Mouse (Mus musculus): ENCODE measurements around the gene Olfr376.

The Olfr376 gene

DNA sequence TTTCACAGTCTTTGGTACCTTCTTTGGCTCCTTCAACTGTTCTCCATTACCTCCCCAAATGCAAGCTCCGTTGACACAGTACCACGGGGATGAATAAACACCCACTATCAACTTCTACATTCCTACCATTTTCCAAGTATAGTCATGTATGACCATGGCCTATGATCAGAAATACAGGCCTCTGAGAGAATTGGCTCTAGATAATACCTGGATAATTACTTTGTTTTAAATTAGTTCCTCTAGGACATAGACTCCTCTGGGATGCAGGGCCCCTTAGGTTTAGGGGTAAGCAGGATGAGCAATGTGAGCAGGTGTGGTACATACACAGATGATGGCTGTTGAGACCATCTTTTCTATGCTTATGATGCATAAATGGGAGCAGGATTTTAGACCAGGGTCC lies at the start of gene Olfr376:
TSS of gene Olfr376 (plus strand) at position 301 of the 400 bp plus-strand sequence.
- DNase-seq (ENCODE audit: low spot score in 2 of 2): no peak

DNA sequence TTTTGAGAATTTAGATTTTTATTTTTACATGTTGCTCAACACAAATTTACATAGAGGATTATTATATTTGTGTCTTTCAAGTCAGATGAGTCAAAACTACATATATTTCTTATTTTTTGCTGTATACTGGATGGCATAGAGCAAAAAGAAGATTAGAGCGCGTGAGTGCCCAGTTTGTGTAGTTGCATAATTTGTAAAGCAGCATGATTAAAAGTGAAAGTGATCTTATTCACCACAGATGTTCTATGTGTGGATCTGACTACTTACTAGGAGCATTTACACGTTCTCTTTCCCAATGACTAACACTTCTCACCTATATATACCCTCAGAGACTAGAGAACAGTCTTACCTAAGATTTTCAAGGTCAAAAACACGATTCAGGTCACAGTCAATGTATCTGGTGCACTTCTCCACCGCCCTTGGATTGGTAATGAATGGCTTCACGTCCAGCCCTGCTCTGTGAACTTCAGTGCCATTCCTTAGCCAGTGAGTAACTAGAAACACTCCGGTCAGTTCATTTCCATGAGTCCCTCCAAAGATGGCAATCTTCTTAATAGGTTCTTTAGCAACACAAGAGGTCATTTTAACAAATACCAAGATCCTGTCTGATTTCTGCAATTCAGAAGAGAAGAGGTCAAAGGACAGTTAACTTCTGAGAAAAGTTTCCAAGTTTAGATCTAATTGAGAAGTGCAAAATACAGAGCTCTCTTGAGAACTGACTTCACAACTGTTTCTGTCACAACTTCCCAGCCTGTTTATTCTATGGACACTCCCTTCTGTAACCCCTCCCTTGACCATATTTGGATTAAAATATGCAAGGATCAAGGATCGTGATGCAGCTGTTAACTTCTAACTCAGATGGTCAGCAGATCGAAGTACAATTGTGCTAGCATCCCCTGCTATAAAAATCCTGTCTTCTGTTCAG lies 46.9 kb upstream of the Olfr376 start:
- no peak for DNase-seq (ENCODE audit: low spot score in 2 of 2)

DNA sequence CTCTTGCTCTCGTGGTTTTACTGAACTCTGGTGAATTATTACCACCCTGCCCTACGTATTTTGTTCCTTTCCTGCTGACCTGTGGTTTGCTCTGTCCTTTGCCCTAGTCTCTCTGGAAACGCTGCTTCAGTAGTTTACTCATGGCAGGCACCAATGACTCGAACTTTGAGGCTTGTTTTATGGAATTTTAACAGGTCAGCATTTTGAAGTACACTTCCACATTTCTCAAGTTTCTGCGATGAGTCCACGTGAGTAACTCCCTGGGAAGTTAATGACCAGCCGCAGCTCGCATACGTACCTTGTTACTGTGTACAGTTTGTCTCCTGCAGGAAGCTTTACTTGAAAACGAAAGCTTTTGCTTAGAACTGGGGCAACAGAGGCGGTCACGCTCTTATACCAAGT lies 44.6 kb upstream of the Olfr376 start:
- DNase-seq (ENCODE audit: low spot score in 2 of 2): peak; percentile 21 to 23

DNA sequence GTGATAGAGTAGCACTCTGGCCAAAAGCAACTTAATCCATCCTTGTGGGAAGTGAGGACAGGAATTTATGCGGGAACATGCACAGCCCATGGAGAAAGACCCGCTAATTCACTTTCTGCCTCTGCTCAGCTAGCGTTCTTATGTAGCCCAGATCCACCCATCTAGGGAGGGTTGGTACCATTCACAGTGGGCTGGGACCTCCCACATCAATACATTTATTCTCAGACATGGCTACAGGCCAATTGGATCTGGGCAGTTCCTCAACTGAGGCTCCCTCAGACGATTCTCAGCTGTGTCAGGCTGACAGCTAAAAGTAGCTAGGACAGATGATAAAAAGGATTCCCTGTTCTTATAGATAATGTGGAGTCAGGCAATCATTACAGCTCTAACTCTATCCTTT lies 43.7 kb upstream of the Olfr376 start:
- DNase-seq (ENCODE audit: low spot score in 2 of 2): no peak

DNA sequence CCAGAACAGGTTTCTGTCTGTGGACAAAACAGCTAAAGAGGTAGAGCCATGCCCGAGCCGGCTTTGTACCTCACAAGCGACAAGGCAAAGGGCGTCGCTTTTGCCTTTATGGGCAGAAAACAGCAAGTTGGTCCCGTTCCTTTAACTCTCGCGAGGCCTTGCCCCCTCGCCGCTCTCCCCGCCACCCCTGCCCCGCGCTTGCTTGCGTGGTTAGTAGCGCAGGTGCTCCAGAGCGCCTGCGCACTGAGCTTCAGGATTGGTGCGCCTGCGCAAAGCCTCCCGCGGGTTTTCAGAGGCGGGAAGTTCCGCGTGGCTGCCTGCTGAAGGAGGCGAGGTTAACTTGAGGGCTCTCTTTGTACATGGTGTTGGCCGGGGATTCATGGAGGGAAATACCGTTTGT lies 41.6 kb upstream of the Olfr376 start, which contains the start of the genes Aspa, Gm49340 and Spata22:
TSS of gene Aspa (minus strand) at position 155 of the 400 bp plus-strand sequence.
TSS of gene Gm49340 (plus strand) at position 300 of the 400 bp plus-strand sequence.
TSS of gene Spata22 (plus strand) at position 300 of the 400 bp plus-strand sequence.
- DNase-seq (ENCODE audit: low spot score in 2 of 2): no peak

DNA sequence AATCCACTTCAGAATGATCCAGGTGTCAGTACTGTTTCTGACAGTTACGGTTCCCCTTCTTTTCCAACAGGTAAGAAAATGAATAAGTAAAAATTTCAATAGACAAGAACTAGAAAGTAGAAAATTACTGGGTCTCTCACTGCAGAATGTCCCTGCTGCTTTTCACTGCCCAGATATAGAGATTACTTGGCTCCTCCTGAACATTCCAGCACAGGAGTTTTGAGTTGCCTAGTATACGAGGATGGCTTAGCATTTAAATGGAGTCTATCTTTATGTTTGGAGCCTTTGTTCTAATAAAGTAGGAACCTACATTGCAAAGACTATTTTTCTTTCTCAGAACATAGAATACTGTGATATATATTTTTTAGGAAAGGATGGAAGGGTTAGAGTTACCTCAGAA lies 37.7 kb upstream of the Olfr376 start:
- no peak for DNase-seq (ENCODE audit: low spot score in 2 of 2)

DNA sequence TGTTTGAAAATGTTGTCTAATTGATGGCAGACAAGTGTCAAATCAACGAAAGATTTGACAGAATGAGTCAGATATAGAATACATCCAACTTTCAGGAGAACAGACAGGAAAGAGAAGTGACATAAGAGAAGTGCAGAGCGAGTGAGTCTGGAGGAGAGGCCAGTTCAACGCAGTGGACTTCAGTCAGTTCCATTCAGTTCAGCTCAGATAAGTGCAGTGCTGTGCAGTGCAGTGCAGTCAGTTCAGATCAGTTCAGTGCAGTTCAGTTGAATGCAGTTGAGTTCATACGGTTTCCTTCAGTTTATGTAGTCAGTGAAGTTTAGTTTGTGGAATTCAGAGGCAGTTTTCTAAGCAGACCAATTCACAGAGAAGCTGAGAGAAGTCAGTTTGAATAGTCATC lies 34.1 kb upstream of the Olfr376 start:
- no peak for DNase-seq (ENCODE audit: low spot score in 2 of 2)

DNA sequence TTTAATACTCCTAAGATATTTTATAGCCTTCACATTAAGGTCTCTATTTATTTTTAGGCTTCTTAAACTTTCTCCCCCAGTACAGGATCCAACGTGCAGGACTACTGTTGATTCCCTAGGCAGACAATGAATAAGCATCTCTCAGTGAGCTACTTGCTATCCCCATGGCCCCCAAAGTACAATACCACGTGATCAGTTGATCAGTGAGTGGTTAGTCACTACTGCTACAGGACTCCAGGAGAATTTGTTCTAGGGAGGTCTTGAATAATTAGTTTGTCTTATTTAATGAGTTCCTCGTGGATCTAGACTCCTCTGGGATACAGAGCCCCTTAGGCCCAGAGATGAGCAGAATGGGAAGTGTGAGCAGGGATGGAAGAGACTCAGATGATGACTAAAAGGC lies 20.6 kb upstream of the Olfr376 start, which contains the start of gene Olfr20:
TSS of gene Olfr20 (plus strand) at position 301 of the 400 bp plus-strand sequence.
- no peak for DNase-seq (ENCODE audit: low spot score in 2 of 2)

DNA sequence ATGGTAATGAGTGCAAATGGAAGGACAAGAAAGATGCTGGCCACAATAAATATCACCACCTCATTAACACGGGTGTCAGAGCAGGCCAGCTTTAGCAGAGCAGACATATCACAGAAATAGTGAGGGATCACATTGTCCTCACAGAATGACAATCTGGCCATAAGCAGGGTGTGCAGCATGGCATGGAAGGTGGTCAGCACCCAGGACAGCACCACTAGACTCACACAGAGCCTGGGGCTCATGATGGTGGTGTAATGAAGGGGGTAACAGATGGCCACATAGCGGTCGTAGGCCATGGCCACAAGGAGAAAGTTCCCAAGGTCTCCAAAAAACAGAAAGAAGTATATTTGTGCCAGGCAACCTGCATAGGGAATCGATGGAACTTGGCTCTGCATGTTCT lies 24.3 kb downstream of the Olfr376 start:
- no peak for DNase-seq (ENCODE audit: low spot score in 2 of 2)

DNA sequence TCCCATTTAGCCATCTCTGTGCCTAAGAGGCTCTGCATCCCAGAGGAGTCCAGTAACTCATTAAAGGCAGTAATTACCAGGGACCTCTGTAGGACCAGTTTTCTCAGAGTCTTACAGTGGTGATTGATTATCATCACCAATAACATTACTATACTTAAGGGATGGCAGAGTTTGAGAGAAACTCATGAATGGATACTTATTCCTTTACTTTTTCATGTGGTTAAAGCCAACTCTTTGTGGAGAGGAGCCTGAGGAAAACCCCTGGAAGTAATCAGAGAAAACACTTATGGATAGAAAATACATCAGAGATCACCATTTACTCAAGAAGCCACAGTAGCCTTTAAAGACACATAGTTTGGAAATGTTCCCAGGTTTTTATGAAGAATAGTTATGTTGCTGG lies 28.5 kb downstream of the Olfr376 start, which contains the start of gene Olfr1:
TSS of gene Olfr1 (minus strand) at position 101 of the 400 bp plus-strand sequence.
- DNase-seq (ENCODE audit: low spot score in 2 of 2): no peak

Measured in urinary bladder, postnatal 36 days (tissue).